Mouse (Mus musculus) liver, embryonic 18 days (tissue): ENCODE results near the gene Gm960. TPM values are rescaled to one million over a fixed set of nuclear protein-coding genes. Genes with fewer than 3 reads are reported as not detected.

Experiments used
- polyA plus RNA-seq: library from polyadenylated mRNA; depleted of rRNA; stranded (reverse); fragments of >200 nt; gene quantifications from 2 replicates; pipeline ENCODE4 v1.2.3, GENCODE M21; 2012; rRNA removed

Gene Gm960
- polyA plus RNA-seq: 0.01 and 0.07 TPM in 2 replicates

GRCm38 (mm10) chr19:4698205-4698677 is at the start of gene Gm960:
Gm960 (minus strand) TSS chr19:4698668.

GRCm38 (mm10) chr19:4711098-4711600 is 12.7 kb upstream of the Gm960 start, which contains the start of gene Sptbn2:
Sptbn2 (plus strand) TSS chr19:4711167.

DNA sequence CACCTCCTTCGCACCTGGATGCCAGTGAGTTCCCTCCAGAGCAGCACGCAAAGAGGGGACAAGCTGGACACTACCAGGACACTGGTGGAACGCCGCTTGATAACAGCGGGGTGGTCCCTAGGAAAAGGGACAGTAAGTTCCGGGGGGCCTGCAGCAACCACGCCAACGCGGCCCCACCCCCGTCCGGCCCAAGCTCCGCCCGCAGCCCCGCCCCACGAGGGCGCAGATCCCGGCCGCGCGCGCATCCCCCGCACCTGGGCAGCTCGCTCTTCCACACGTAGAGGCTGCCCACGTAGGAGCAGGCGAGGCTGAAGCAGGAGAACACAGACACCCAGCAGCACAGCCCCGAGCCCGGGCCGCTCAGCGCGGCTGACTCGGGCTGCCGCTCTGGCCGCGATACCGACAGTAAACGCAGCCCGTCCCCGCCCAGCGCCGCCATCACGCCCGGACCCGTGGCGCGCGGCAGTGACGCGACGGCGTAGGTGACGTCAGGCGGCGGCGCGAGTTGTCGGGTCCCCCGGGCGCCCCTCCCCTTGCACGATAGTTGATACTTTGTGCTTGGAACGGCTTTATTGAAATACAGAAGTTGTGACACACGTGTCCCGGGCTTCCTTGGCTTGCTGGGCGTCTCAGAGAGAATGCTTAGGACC is 73.2 kb downstream of the Gm960 start, which contains the start of gene Rce1:
Rce1 (minus strand) TSS at position 463 of the 650 bp plus-strand sequence.

GRCm38 (mm10) chr19:4615151-4616093 is 83.0 kb downstream of the Gm960 start, which contains the start of gene Lrfn4:
Lrfn4 (minus strand) TSS chr19:4615667.

Other genes starting within 250 kb of the Gm960 start
- gene Syt12, start 221.2 kb downstream of the Gm960 start, polyA plus RNA-seq: 0.09 and 0.16 TPM in 2 replicates
- 0.29 and 0.55 TPM in 2 replicates for gene 2010003K11Rik, start 200.1 kb downstream of the Gm960 start, polyA plus RNA-seq
- gene Pcx, start 188.2 kb downstream of the Gm960 start, polyA plus RNA-seq: 136 and 143 TPM in 2 replicates
- 1.1 and 1.2 TPM in 2 replicates for gene Lrfn4, start 83.0 kb downstream of the Gm960 start, polyA plus RNA-seq
- 15.3 and 16.1 TPM in 2 replicates for gene Rce1, start 73.0 kb downstream of the Gm960 start, polyA plus RNA-seq
- gene Sptbn2, start 12.5 kb upstream of the Gm960 start, polyA plus RNA-seq: 0.30 and 0.31 TPM in 2 replicates
- 7.1 and 8.3 TPM in 2 replicates for gene Rbm4b, start 57.8 kb upstream of the Gm960 start, polyA plus RNA-seq
- gene Rbm4, start 95.2 kb upstream of the Gm960 start, polyA plus RNA-seq: 35.7 and 37.7 TPM in 2 replicates
- 14.1 and 14.8 TPM in 2 replicates for gene Gm21992, start 112.9 kb upstream of the Gm960 start, polyA plus RNA-seq
- 18.2 and 18.3 TPM in 2 replicates for gene Rbm14, start 113.0 kb upstream of the Gm960 start, polyA plus RNA-seq
- gene Ccs, start 140.7 kb upstream of the Gm960 start, polyA plus RNA-seq: 158 and 166 TPM in 2 replicates
- gene Ccdc87, start 140.7 kb upstream of the Gm960 start, polyA plus RNA-seq: 0.01 TPM in 1 of 2 replicates, not detected in the other
- gene Ctsf, start 156.5 kb upstream of the Gm960 start, polyA plus RNA-seq: 22.9 and 23.6 TPM in 2 replicates
- 0.06 and 0.10 TPM in 2 replicates for gene Actn3, start 179.2 kb upstream of the Gm960 start, polyA plus RNA-seq
- 10.1 and 10.6 TPM in 2 replicates for gene Zdhhc24, start 180.0 kb upstream of the Gm960 start, polyA plus RNA-seq
- 0.52 and 0.79 TPM in 2 replicates for gene Bbs1, start 208.0 kb upstream of the Gm960 start, polyA plus RNA-seq
- 33.6 and 33.7 TPM in 2 replicates for gene Dpp3, start 229.6 kb upstream of the Gm960 start, polyA plus RNA-seq
- gene Peli3, start 244.5 kb upstream of the Gm960 start, polyA plus RNA-seq: 0.17 and 0.28 TPM in 2 replicates